Mouse (Mus musculus) heart, adult 2 months (tissue): ENCODE measurements around the gene Cbr4.

ENCODE experiments used
- CTCF ChIP-seq: fragments of 200-600 bp; IDR thresholded peaks from 2 replicates; pipeline ENCODE4 v1.8.1; 2022; ENCODE audit warnings: antibody characterized with exemption, mild to moderate bottlenecking, moderate library complexity
- POLR2A ChIP-seq: fragments of 200-500 bp; IDR thresholded peaks from 2 replicates; pipeline ENCODE4 v1.6.1; 2011; ENCODE audit warnings: mild to moderate bottlenecking, low read depth, low read length, control low read depth; ENCODE audit not compliant: insufficient read depth

GRCm38 (mm10) chr8:61516745-61517501 is 29.4 kb downstream of the Cbr4 start:
- TF ChIP-seq CTCF (no peak), POLR2A (no peak)
